Mouse (Mus musculus) cerebellum, adult 11 months (tissue): ENCODE measurements around the gene Mdga1.
A peak's percentile ranks its signal among the peaks of the same experiment; 100 is the strongest.

Experiments used
- DNase-seq: peaks from one replicate; pipeline ENCODE4 v3.0.0; 2022

The Mdga1 gene

GRCm38 (mm10) chr17:29970037-29970555 lies at the start of gene Mdga1:
Gene Mdga1 (minus strand): TSS chr17:29970087.
- no peak for DNase-seq

GRCm38 (mm10) chr17:30018927-30019610 lies 49.2 kb upstream of the Mdga1 start:
- DNase-seq, result no peak

- DNase-seq, result no peak
Measured at GRCm38 (mm10) chr17:30014660-30015059, 44.8 kb upstream of the Mdga1 start.

- DNase-seq, result no peak
Measured at GRCm38 (mm10) chr17:30008392-30008791, 38.5 kb upstream of the Mdga1 start.

GRCm38 (mm10) chr17:30007883-30008282 lies 38.0 kb upstream of the Mdga1 start:
- DNase-seq, result no peak

GRCm38 (mm10) chr17:30006877-30007276 lies 37.0 kb upstream of the Mdga1 start:
- DNase-seq, result no peak

GRCm38 (mm10) chr17:30005451-30005941 lies 35.6 kb upstream of the Mdga1 start:
- peak; percentile 45 for DNase-seq

GRCm38 (mm10) chr17:30005103-30005443 lies 35.2 kb upstream of the Mdga1 start:
- no peak for DNase-seq

GRCm38 (mm10) chr17:30004203-30005102 lies 34.6 kb upstream of the Mdga1 start, which contains the start of gene Zfand3:
Gene Zfand3 (plus strand): TSS chr17:30004733.
- peak; percentile 93 for DNase-seq

GRCm38 (mm10) chr17:29998566-29999295 lies 28.8 kb upstream of the Mdga1 start:
- no peak for DNase-seq

- DNase-seq, result no peak
Measured at GRCm38 (mm10) chr17:29997726-29998125, 27.8 kb upstream of the Mdga1 start.

GRCm38 (mm10) chr17:29995986-29996385 lies 26.1 kb upstream of the Mdga1 start:
- DNase-seq, result no peak

- DNase-seq, result no peak
Measured at GRCm38 (mm10) chr17:29994459-29994858, 24.6 kb upstream of the Mdga1 start.

- DNase-seq, result no peak
Measured at GRCm38 (mm10) chr17:29994011-29994410, 24.1 kb upstream of the Mdga1 start.

- DNase-seq, result no peak
Measured at GRCm38 (mm10) chr17:29993488-29993887, 23.6 kb upstream of the Mdga1 start.

- no peak for DNase-seq
Measured at GRCm38 (mm10) chr17:29990845-29991244, 21.0 kb upstream of the Mdga1 start.

GRCm38 (mm10) chr17:29990136-29990535 lies 20.2 kb upstream of the Mdga1 start:
- no peak for DNase-seq

- no peak for DNase-seq
Measured at GRCm38 (mm10) chr17:29989653-29990052, 19.8 kb upstream of the Mdga1 start.

GRCm38 (mm10) chr17:29988141-29988540 lies 18.3 kb upstream of the Mdga1 start:
- DNase-seq, result no peak

GRCm38 (mm10) chr17:29985534-29985933 lies 15.6 kb upstream of the Mdga1 start:
- no peak for DNase-seq

- no peak for DNase-seq
Measured at GRCm38 (mm10) chr17:29984931-29985330, 15.0 kb upstream of the Mdga1 start.

- no peak for DNase-seq
Measured at GRCm38 (mm10) chr17:29983190-29983589, 13.3 kb upstream of the Mdga1 start.

GRCm38 (mm10) chr17:29981568-29981967 lies 11.7 kb upstream of the Mdga1 start:
- no peak for DNase-seq
